Mouse (Mus musculus) heart, postnatal 36 days (tissue): Measurements from ENCODE around the gene Igbp1. TPM values are rescaled to one million over a fixed set of nuclear protein-coding genes. Genes with fewer than 3 reads are reported as not detected.

Source experiments
- DNase-seq, 2 experiments: peaks; one replicate each; pipeline ENCODE4 v3.0.0; 2021 to 2022
- intact Hi-C: fragments of 180-260 bp; cut with DNase I; formaldehyde crosslinking; loops from one replicate; pipeline ENCODE4 v1.15.1; 2025
- total RNA-seq, 2 experiments: library from RNA; stranded (reverse); gene quantifications; 2 replicates each; pipeline ENCODE4 v1.2.3; 2021

Gene Igbp1
- total RNA-seq, result 10 to 100 TPM; 43.0 to 43.2 TPM

DNA sequence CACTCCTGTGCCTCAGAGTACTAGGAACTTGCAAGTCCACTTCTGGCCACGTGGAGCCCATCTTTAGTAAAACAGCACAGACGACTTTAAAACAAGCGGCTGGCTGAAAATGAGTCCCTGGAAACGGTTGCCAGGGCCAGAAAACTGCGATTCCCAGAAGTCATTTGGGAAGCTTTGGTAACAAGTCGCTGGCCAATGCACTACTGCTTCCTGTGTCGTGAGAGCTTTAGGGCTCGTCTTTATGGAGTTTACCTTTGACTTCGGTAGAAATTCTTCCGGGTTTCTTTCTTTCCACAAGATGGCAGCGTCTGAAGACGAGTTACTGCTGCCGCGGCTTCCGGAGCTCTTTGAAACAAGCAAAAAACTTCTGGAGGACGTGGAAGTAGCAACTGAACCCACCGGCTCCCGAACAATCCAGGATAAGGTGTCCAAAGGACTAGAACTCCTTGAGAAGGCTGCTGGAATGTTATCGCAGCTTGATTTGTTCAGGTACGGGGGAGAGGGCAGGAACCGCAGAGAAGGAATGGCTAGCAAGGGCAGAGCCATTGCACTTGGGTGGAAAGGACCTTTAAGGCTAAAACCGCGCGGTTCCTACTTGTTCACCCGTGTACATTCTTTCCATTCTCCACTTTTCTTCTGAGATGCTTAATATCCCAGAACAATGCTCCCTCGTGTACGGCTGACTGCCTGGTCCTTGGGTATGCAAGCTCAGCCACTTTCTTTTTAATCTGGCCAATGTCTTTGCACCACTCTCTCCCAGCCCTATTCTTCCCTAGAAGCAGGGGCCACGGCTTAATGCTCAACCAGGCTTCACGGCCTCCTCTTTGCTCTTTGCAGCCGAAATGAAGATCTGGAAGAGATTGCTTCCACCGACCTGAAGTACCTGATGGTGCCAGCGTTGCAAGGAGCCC is at the start of gene Igbp1:
Igbp1 (plus strand) TSS at position 224 of the 911 bp plus-strand sequence.
- DNase-seq, result peak; percentile 64 to 67
- intact Hi-C loops, result loop anchor here (10.0 kb wide), 1 partner anchor 240 kb away; no protein-coding TSS in a partner anchor

DNA sequence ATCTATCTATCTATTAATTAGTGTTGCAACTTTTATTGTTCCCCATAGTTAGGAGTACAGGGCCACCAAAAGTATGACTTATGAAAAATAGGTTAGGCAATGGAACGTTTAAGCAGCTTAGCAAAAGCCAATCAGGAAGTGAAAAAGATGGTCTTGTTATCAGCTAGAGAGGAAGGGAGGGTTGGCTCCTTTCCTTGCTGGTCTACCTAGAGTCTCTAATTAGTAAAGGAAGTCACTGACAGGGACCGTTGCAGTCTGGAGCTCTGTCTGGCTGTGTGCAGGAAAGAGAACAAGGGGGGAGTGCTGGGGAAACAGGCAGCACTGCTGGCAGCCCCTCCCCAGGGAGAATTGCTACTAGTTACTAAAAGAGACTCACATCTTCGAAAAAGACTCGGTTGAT is 26.0 kb upstream of the Igbp1 start:
- no peak for DNase-seq
- intact Hi-C loops, result no loop called here

DNA sequence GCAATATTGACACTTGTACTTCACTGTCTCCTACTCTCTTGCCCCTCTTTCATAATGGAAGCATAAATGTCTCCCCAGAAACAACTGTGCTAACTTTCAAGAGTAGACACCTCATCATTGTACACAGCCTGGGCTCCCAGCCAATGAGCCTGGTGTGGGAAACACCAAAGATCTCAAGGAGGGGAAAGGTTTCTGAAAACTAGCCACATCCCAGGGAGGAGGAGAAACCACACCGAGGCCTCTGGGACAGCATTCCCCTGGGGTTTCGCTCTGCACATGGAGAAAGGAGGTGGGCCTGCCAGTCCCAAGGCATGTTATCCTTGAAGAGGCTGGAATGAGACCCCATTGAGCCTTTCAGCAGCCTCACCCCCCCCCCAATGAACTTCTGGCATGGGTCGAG is 24.0 kb upstream of the Igbp1 start:
- DNase-seq, result no peak
- intact Hi-C loops, result no loop called here

DNA sequence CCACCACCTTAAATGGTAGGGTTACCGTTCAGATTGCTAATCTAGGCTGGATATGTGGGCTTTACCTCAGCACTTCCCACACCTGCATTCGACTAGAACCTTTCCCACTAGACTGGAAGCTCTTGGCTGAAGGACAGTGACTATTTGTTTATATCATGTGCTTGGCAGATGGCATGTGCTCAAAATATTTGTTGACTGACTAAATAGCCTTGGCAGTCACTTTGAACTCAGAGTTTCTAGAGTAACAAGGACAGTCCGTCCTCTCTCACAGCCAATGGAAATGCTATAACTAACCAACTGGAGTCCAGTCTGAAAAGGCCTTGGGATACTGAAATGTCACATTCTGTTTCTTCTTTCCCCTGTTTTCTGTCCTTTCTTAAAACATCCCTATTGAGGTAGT is 22.6 kb upstream of the Igbp1 start:
- intact Hi-C loops, result no loop called here
- DNase-seq, result peak in 1 of 2 experiments; percentile 10

DNA sequence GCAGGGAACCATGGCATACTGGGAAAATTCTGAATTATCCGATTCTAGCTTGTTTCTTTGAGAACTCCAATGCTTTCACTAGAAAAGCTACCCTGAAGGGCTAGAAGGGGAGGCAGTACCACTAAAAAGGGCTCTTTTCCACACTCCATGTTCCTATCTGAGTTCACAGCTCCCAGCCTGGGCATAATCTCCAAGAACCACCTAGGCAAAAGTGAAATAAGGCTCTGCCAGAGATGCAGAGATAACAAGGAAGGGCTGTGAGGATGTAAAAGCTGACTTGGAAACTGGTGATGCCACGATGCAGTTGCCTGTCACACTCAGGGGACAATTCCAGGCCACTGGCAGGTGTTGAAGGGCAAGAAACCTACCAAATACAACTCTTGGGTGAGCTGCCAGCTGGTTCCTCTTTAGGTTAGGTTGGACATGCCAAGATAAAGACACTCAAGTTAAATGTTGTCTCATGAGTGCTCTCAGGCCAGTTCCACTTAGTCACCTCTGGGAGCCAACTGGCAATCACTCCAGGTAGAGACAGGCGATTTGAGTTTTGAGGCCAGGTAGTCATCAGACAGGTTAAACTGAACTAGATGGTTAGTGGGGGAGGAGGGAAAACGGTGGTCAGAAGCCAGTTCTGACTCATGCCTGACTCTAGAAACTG is 18.4 kb upstream of the Igbp1 start:
- intact Hi-C loops, result no loop called here
- DNase-seq, result no peak

DNA sequence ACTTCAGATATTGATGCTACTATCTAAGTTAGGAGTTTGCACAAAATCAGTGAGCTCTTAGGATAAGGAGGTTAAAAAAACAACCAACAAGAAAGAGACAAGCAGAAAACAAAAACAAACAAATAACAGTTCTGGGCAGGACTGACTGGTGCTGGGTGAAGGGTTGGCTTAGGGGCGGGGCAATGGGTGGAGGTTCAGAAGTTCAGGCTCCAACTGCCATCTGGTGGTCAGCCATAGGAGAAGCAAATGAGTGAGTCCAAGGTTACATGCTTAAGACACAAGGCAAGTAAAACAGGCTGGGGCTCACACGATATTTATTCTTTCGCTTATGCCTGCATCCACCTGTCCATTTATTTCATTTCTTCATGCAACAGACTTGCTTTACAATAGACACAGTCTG is 13.8 kb upstream of the Igbp1 start:
- intact Hi-C loops, result loop anchor here (2.0 to 5.0 kb wide), 5 partner anchors 86 to 1348 kb away; partner anchors contain the start of gene Eda
- DNase-seq, result peak; percentile 51 to 56

DNA sequence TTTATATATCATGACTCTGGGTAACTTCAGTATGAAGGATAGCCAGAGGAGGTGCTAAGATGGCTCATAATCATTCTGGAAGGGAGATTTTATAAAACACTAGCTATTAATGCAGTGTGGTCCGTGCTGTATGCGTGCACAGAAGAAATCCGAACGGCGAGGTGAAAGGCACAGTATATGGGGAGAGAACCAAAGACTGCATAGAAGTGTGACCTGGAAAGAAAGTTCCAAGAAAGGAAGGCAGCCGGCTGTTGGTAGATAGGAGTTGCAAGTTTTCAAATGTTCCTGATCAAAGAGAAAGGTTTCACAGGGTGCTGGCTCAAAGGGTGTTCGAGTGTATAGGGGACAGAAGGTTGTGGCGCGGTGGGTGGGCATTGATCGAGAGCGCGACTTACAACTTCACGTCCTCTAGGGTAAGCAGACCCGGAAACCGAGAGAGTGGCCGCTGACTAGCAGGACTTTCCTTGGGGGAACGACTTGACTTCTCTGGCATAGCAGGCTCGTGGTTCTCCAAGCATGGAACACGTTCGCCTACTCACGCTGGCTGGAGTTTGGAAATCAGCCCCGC is 507 bp upstream of the Igbp1 start:
- intact Hi-C loops, result loop anchor here (10.0 kb wide), 1 partner anchor 241 kb away; no protein-coding TSS in a partner anchor
- no peak for DNase-seq

DNA sequence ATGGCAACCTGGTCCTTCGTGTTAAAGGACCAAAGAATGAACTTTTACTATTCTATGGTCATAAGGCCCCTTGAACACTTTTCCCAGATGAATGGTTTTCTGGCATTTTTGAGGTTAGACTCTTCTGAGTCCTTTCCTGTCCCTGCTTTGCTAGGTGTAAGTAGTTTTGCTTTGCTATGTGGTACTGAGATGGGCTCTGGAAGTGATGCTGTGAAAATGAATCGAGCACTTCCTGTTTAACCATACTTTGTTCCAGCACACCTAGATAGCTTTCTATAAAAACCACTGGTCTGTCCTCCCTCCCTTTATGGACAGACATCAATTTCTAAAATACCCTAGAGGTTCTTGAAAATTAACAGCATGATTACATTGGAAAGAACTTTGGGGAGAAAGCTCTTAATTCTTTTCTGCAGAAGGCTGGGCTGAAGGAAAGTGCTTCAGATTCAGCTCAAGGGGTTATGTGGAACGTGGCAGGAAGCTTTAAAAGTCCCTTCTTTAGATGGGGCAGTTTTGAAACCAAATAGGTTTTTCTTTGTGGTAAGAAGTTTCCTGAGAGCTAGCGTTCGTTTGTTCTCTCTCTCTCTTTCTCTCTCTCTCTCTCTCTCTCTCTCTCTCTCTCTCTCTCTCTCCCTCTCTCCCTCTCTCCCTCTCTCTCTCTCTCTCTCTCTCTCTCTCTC is 10.2 kb downstream of the Igbp1 start:
- intact Hi-C loops, result no loop called here
- DNase-seq, result no peak

DNA sequence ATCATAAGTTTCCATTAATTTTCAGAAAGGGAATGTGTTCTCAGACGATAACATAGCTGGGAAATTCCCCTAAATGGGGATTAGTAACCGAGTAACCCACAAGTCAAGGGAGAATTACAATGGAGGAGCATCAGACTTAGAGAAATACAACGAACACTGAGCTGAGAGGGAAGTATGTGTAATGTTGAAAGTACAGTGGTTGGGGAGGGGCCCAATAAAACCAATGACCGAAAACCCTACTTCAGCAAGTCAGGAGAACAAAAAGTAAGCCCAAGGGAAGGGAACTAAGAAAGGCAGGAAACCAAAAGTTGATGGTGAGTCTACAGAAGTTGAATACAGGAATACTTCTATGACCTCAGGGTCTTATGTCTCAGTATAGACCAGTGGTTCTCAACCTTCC is 14.1 kb downstream of the Igbp1 start:
- no peak for DNase-seq
- intact Hi-C loops, result no loop called here

DNA sequence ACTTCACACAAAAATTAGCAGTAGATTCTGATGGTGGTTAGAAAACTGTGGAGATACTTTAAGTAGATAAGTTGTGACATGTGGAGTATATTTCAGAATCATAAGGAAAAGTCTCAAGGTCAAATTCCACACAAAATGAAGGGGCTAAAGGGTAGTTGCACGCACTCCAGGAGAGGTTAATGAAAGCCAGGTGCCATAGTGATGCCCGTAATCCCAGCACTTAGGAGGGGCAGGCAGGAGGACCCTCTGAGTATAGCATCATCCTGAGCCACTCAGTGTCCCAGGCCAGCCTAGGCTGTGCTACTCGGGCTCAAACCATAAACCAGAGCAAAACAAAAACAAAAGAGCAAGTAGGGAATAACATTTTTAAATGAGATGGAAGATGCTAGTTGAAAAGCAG is 15.8 kb downstream of the Igbp1 start:
- intact Hi-C loops, result no loop called here
- DNase-seq, result no peak

DNA sequence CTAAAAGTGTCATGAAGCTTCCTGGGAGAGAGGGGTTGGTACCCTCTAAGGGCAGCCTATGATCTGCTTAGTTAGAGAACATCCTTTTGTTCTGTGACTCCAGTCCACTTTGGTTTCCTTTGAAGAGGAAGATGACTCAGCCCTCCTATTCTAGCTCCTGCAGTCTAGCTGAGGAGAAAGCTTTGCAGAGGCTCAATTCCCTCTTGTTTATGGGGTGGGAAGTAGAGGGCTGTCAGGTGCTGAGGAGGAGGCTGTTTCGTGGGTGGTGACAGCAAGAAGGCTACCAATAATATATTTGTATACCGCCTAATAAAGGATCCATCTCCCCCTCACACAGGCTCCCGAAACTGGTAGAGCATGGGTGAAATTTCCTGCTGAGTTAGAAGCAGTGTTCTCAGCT is 22.6 kb downstream of the Igbp1 start:
- intact Hi-C loops, result no loop called here
- no peak for DNase-seq

DNA sequence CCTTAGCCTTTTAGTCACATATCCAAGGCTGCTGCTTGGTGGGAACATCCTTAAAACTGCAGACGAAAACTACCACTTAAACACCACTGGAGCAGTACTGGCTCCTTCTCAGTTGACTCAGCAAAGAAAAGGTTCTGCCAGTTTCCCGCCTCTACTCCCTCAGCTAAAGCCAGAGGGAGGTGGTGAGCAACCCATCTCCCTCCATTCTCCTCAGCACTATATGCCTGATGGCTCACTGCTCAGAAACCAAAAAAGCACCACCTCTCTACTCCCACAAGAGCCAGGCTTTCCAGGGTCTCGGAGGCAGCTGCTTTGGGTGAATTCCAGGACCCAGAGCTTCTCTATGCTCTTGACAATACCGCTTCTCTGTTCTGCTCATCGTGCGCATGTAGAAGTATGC is 23.5 kb downstream of the Igbp1 start:
- DNase-seq, result no peak
- intact Hi-C loops, result no loop called here

DNA sequence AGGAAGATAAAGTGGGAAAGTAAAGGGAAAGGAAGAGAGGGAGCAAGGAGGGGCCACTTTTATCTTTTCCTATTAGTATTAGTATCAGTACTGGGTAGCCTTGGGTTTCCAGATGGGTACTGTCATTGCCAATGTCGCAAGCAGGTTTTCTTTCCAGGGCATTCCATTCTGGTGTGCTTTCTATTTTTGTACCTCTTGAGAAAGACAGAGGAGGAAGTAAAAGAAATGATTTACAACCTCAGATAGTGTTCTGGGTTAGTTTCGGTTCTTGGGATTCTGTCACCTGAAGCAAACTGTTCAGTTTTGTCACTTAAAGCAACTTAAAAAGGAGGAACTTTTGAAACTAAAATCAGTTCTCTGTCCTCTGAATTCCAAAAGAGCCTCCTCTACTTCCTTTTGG is 24.4 kb downstream of the Igbp1 start:
- intact Hi-C loops, result no loop called here
- DNase-seq, result no peak

DNA sequence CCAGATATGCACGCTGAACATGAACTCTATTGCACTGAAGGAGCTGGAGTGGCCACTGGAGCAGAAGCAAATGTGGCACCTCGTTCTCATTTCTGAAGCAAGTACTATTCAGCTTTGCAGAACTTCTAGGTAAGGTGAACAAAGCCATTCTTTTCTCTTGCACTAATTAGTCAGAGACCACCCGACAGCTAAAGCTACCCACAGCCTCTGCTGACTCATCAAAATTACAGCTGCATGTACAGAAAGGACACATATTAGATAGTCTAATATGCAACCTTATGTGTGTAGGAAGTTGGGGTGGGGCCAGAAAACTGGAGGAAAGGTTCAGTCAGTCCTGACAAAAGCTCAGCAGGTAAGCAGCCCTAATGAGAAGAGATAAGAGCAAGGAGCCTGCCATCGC is 30.4 kb downstream of the Igbp1 start, which contains the start of gene Dgat2l6:
Dgat2l6 (plus strand) TSS at position 368 of the 400 bp plus-strand sequence.
- intact Hi-C loops, result no loop called here
- no peak for DNase-seq

DNA sequence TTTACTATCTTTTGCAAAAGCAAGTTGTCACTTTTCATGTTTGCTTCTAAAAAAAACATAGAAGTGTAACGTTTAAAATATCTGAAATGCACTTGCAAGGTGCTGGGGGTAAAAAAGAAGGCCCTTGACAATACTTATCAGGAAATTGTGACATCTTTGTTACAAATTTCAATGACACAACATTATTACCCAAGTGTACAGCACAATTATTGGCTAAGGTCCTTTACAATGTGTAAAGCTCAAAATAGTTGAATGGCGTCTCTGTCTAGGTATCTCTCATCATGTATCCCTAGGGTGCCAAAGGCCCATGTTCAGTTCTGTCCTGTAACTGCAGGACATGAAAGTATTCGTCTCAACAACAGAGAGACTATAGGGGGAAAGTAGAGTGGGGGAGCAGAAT is 61.9 kb downstream of the Igbp1 start:
- no peak for DNase-seq
- intact Hi-C loops, result no loop called here

DNA sequence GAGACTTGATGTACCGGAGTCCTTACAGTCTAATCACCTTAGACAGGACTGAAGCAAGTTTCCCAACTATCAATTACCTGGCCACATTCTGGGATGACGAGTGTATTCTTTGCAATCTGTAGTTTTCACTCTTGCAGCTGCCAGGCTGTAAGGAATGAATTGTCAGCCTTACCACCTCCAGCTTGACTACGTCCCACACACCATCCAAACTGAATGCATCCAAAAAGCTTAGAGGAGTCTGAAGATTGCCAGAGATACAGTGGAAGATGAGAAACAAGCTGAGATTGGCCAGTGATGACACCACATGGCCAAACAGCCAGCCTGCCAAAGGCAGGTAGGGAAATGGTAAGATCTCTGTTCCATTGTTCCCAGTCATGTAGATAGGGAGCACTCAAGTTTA is 71.6 kb downstream of the Igbp1 start:
- DNase-seq, result no peak
- intact Hi-C loops, result no loop called here

Other genes with a start within 250 kb of the Igbp1 start
- not detected for gene Otud6a, start 65.3 kb upstream of the Igbp1 start, total RNA-seq
- gene Awat2, start 51.6 kb upstream of the Igbp1 start, total RNA-seq, result under 1 TPM in 1 of 2 experiments, not detected in 1; 0.25 TPM
- gene Dgat2l6, start 30.5 kb downstream of the Igbp1 start, total RNA-seq, result not detected
- not detected for gene Awat1, start 78.0 kb downstream of the Igbp1 start, total RNA-seq
- not detected for gene P2ry4, start 100.6 kb downstream of the Igbp1 start, total RNA-seq
- not detected for gene Arr3, start 111.2 kb downstream of the Igbp1 start, total RNA-seq
- gene Kif4, start 131.4 kb downstream of the Igbp1 start, total RNA-seq, result under 1 TPM; 0.36 to 0.87 TPM
- gene Pdzd11, start 132.3 kb downstream of the Igbp1 start, total RNA-seq, result 10 to 100 TPM; 25.8 to 28.3 TPM
- gene Gdpd2, start 235.6 kb downstream of the Igbp1 start, total RNA-seq, result not detected